Mouse (Mus musculus) brain, embryonic 14.5 days (tissue): ENCODE measurements at regions not wholly inside any gene's neighbourhood (a gene's known extent, or its start where the extent isn't known, plus 50 kb on each side); places are given as distances from the start of the nearest gene placed in this dataset.

ENCODE experiments used
- CTCF ChIP-seq: fragments of 200-500 bp; IDR thresholded peaks from 2 replicates; pipeline ENCODE4 v1.5.1; 2012; ENCODE audit warnings: inconsistent platforms, mild to moderate bottlenecking, moderate library complexity, borderline replicate concordance; ENCODE audit not compliant: insufficient read depth, insufficient read length; ENCODE audit errors: extremely low read depth
- POLR2A ChIP-seq: fragments of 200-500 bp; IDR thresholded peaks from 2 replicates; pipeline ENCODE4 v1.6.1; 2012; ENCODE audit warnings: mild to moderate bottlenecking, inconsistent platforms, borderline replicate concordance; ENCODE audit not compliant: poor library complexity, insufficient read depth, insufficient read length, severe bottlenecking; ENCODE audit errors: extremely low read depth

DNA sequence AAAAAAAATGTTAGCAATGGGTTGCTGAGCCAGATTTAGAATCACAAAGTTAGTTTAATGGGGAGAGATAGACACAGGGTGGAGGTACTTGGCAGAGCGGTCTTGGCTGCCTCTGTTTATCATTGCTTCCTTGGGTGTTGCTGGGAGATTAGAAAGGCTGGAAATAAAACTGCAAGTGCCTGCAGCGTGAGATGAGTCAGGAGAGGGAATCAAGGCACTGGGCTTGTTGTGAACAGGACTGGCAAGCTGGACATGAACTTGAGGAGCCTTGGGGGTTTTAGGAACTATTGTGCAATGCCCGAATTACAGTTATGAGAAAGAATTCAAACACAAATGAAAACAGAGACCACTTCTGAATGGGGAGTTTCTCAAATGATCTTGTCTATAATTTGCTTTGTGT, 102.8 kb downstream of the Tmx1 start:
- no peak for TF ChIP-seq POLR2A
- TF ChIP-seq CTCF: no peak
